Mouse (Mus musculus): Measurements from ENCODE around the gene Qrsl1. TPM values are rescaled to one million over a fixed set of nuclear protein-coding genes. Genes with fewer than 3 reads are reported as not detected.
A peak's percentile ranks its signal among the peaks of the same experiment; 100 is the strongest.

The Qrsl1 gene
- polyA plus RNA-seq, 1 experiment from 2014 or later = 24.1 TPM

DNA sequence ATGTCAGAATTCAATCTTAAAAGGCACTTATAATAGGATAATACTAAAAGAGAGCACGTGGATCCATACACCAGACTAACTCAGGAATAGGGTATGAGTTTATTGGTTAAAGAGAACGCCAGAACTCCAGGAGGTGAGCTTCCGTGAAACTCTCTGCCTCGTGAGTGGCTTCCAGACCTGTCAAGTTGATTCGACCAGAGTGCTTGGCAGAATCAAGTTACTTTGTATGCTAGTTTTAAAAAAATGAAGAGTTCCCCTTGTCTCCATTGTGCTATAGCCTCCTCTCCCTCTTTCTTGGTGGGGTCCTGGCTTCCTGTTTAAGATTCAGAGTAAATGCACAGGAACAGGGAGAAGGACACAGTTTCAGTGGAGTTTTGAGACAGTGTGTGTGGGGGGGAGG, 60.1 kb downstream of the Qrsl1 start:
- H3K27ac ChIP-seq (ENCODE audit: low read depth) = no peak overlapping the region
- H3K4me2 ChIP-seq = no peak overlapping the region
- no peak for DNase-seq
- H3K4me1 ChIP-seq (ENCODE audit: insufficient read depth) = no peaks in the 10 kb centered on the region
- TF ChIP-seq CTCF (IDR thresholded peaks at IDR 0.05; ENCODE audit: low read depth) = no peak
- no peaks in the 10 kb centered on the region for H3K9me3 ChIP-seq (ENCODE audit: low read depth, low read length)
- H3K36me3 ChIP-seq (ENCODE audit: insufficient read depth) = no peaks in the 10 kb centered on the region
- H3K4me3 ChIP-seq (ENCODE audit: low read depth, low read length) = no peak overlapping the region
- ATAC-seq (ENCODE audit: insufficient read depth) = no peak
- H3K27me3 ChIP-seq (ENCODE audit: insufficient read depth, low read length) = no peaks in the 10 kb centered on the region
- no peak overlapping the region for H3K9ac ChIP-seq
- 73% methylated on average over 5 of the region's 5 CpGs for WGBS

DNA sequence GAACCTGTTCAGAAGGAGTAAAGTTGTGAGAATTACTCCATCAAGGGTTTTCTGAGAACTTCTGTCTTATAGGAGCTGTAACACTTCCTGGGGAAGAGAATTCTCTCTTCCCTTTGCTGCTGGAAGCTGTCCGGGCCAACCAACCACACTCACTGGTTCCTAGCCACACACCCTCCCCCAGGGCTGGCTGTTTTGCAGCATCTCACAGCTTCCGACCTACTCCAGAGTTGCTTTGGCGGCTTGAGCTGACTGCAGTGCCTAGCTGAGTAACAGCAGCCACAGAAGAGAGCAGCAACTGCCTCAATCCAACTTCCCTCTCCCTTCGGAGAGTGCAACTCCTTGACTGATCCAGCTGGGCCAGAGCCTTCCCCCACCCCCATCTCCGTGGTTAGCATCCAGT, 68.7 kb downstream of the Qrsl1 start:
- 23% methylated on average over 5 of the region's 5 CpGs for WGBS
- Histone ChIP-seq H3K9ac (no peak overlapping the region), H3K36me3 (ENCODE audit: insufficient read depth) (no peaks in the 10 kb centered on the region), H3K4me1 (ENCODE audit: insufficient read depth) (no peaks in the 10 kb centered on the region), H3K9me3 (ENCODE audit: low read depth, low read length) (no peaks in the 10 kb centered on the region), H3K4me2 (no peak overlapping the region), H3K27me3 (ENCODE audit: insufficient read depth, low read length) (no peaks in the 10 kb centered on the region), H3K4me3 (ENCODE audit: low read depth, low read length) (no peak overlapping the region), H3K27ac (ENCODE audit: low read depth) (no peak overlapping the region)
- no peak for TF ChIP-seq CTCF (IDR thresholded peaks at IDR 0.05; ENCODE audit: low read depth)
- ATAC-seq (ENCODE audit: insufficient read depth) (no peak), DNase-seq (peak; percentile 49)

DNA sequence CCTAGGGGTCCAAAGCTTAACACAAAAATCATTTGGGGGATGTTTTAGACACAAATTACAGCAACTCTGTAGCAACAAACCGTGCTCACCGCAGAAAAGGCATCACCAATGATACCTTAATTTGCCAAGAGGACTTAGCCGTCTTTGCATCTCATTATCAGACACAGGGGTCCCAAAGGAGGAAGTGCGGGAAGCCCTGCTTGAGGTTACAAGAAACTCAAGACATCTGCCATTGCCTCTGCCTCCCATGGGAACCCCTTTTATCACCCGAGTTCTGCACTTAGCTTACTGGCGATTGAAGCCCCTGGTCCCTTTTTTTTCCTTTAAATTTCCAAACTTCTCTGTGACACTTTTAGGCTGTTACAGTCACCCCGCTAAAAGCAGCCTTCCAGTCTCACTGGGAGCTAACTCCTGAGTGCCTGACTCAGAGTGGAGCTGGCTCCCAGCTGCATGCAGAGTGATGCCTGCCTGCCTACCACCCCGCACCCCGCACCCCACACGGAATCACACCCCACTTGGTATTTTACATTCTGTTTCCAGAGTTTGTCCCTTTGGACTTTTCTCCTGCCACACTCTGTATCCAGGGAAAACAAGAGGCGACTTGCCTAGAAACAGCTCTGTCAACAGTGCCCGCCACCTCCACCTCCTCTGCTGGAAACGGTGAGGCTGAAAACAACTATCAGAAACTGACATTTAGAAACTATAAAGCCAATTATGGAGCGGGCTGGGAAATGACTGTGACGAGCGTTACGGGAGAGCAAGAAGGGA, 71.1 kb downstream of the Qrsl1 start:
- Histone ChIP-seq H3K4me1 (ENCODE audit: insufficient read depth) (no peaks in the 10 kb centered on the region), H3K27ac (ENCODE audit: low read depth) (no peak overlapping the region), H3K36me3 (ENCODE audit: insufficient read depth) (no peaks in the 10 kb centered on the region), H3K4me3 (ENCODE audit: low read depth, low read length) (no peak overlapping the region), H3K27me3 (ENCODE audit: insufficient read depth, low read length) (no peaks in the 10 kb centered on the region), H3K4me2 (peak overlapping the region; percentile 37), H3K9ac (no peak overlapping the region), H3K9me3 (ENCODE audit: low read depth, low read length) (no peaks in the 10 kb centered on the region)
- no peak for TF ChIP-seq CTCF (IDR thresholded peaks at IDR 0.05; ENCODE audit: low read depth)
- WGBS = 23% methylated on average over 17 of the region's 17 CpGs
- DNase-seq = no peak
- no peak; the same call in 1 of the 2 replicates for ATAC-seq (ENCODE audit: insufficient read depth)

DNA sequence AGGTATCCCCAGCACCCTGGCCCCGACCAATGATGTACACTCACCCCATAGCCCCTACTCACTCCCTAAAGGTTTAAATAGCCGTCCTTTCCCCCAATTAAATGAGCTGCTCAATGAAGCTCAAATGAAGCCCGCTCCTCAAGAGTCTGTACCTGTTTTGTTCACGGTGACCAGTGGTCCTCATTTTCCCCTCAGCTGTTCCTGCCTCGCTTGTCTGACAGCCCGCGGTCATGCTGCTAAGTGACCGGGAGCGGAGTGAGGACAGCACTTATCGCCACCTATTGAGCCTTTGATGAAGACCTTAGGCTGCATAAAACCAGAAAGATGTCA, 72.9 kb downstream of the Qrsl1 start:
- Histone ChIP-seq H3K4me2 (no peak overlapping the region), H3K27me3 (ENCODE audit: insufficient read depth, low read length) (no peaks in the 10 kb centered on the region), H3K9ac (no peak overlapping the region), H3K9me3 (ENCODE audit: low read depth, low read length) (no peaks in the 10 kb centered on the region), H3K4me1 (ENCODE audit: insufficient read depth) (no peaks in the 10 kb centered on the region), H3K36me3 (ENCODE audit: insufficient read depth) (no peaks in the 10 kb centered on the region), H3K4me3 (ENCODE audit: low read depth, low read length) (no peak overlapping the region), H3K27ac (ENCODE audit: low read depth) (no peak overlapping the region)
- DNase-seq = no peak
- WGBS = 90% methylated on average over 10 of the region's 10 CpGs
- no peak for ATAC-seq (ENCODE audit: insufficient read depth)
- no peak for TF ChIP-seq CTCF (IDR thresholded peaks at IDR 0.05; ENCODE audit: low read depth)

DNA sequence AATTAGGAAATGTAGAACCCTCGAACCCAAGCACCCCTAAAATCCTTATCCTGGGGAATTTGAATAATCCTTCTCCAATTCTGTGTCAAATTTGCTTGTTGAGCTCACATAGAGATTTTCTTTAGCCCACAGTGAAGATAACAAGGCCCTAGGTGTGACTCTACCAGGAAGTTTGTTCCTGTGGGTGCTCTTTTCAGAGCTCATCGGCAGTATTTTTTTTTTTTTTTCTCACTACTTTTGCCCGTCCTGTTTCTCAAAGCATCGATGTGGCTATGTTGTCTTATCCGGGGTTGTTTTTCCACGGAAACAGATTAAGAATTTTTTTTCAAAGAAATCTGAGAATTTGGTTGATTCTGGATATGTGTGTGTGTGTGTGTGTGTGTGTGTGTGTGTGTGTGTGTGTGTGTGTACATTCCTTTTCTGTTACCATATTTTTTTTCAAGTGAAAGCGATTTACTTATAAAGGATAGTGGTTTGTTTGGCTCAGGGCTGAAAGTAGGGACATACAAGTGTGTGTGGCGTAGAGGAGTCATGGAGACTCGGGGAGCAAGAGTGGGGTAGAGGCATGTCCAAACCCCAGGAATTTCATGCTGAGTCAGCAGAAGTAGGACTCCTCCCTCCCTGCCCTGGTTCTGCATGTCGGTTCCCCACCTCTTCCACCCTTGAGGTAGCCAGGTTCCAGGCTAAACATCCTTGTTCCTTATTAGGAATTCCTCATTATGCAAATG, 73.4 kb downstream of the Qrsl1 start:
- DNase-seq = no peak
- no peaks in the 10 kb centered on the region for H3K36me3 ChIP-seq (ENCODE audit: insufficient read depth)
- no peak overlapping the region for H3K4me2 ChIP-seq
- H3K27me3 ChIP-seq (ENCODE audit: insufficient read depth, low read length) = no peaks in the 10 kb centered on the region
- no peaks in the 10 kb centered on the region for H3K9me3 ChIP-seq (ENCODE audit: low read depth, low read length)
- TF ChIP-seq CTCF (IDR thresholded peaks at IDR 0.05; ENCODE audit: low read depth) = no peak
- no peak overlapping the region for H3K4me3 ChIP-seq (ENCODE audit: low read depth, low read length)
- H3K27ac ChIP-seq (ENCODE audit: low read depth) = no peak overlapping the region
- WGBS = 91% methylated on average over 10 of the region's 10 CpGs
- ATAC-seq (ENCODE audit: insufficient read depth) = no peak
- no peaks in the 10 kb centered on the region for H3K4me1 ChIP-seq (ENCODE audit: insufficient read depth)
- no peak overlapping the region for H3K9ac ChIP-seq

DNA sequence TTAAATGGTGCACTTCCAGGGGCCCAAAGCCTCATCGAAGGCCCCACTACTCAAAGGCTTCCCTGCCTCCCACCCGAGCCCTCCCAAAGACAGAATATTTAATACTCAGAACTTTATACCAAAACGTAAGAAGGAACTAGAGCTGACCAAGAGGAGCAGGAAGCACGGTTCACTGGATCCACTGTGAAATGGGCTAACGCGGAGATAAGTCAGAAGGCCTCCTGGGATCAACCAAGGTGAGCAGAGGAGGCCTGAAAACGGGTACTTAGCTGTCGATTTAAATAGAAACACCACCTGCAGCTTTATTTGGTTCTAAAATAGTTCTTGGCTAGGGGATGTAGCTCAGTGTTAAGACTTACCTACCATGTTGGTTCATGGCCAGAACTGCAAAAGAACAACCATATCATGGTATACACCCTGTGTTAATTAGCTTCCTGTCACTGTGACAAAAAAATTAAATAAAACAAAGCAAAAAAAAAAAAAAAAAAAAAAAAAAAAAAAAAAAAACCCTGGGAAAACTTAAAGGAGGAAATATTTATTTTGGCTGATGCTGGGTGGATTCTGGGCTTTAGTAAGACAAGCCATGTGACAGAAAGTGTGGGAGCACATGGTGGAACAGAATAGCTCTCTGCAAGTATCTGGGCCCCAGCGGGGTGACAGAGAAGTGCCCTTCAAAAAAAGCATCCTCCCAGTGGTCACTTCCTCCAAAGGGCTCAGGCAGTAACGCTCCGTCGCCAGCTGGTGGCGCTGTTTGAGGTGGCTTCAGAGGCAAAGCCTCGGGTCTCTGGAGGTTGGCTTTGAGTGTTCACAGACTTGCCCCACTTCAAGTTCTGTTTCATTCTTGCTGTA, 74.5 kb downstream of the Qrsl1 start:
- Histone ChIP-seq H3K4me3 (ENCODE audit: low read depth, low read length) (no peak overlapping the region), H3K36me3 (ENCODE audit: insufficient read depth) (no peaks in the 10 kb centered on the region), H3K9ac (no peak overlapping the region), H3K4me2 (no peak overlapping the region), H3K27me3 (ENCODE audit: insufficient read depth, low read length) (no peaks in the 10 kb centered on the region), H3K4me1 (ENCODE audit: insufficient read depth) (no peaks in the 10 kb centered on the region), H3K27ac (ENCODE audit: low read depth) (no peak overlapping the region), H3K9me3 (ENCODE audit: low read depth, low read length) (no peaks in the 10 kb centered on the region)
- 77% methylated on average over 14 of the region's 14 CpGs for WGBS
- DNase-seq (no peak), ATAC-seq (ENCODE audit: insufficient read depth) (no peak)
- peak; percentile 39 for TF ChIP-seq CTCF (IDR thresholded peaks at IDR 0.05; ENCODE audit: low read depth)

DNA sequence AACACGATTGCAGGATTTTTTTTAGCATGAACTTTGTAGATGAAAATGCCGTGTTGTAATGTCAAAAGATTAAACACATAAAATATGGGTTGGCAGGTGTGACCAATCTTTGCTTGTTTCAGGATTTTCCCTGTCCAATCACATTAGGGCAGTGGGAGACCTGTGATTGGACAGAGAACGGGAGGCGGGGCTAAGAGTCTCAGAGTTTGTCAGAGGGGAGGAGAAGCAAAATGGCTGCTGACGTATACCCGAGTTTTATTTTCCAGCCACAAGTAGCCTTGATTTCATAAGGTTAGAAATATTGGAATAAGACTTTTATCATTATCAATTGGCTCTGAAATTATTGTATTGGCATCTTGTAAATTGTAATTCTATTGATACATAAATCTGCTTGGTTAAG, 75.8 kb downstream of the Qrsl1 start:
- ATAC-seq (ENCODE audit: insufficient read depth) (no peak), DNase-seq (no peak)
- H3K27me3 ChIP-seq (ENCODE audit: insufficient read depth, low read length) = no peaks in the 10 kb centered on the region
- H3K27ac ChIP-seq (ENCODE audit: low read depth) = no peak overlapping the region
- 89% methylated on average over 6 of the region's 6 CpGs for WGBS
- H3K9me3 ChIP-seq (ENCODE audit: low read depth, low read length) = no peaks in the 10 kb centered on the region
- H3K4me3 ChIP-seq (ENCODE audit: low read depth, low read length) = no peak overlapping the region
- no peak overlapping the region for H3K9ac ChIP-seq
- H3K4me2 ChIP-seq = no peak overlapping the region
- TF ChIP-seq CTCF (IDR thresholded peaks at IDR 0.05; ENCODE audit: low read depth) = no peak
- no peaks in the 10 kb centered on the region for H3K4me1 ChIP-seq (ENCODE audit: insufficient read depth)
- no peaks in the 10 kb centered on the region for H3K36me3 ChIP-seq (ENCODE audit: insufficient read depth)

Data from lung, embryonic 14.5 days (tissue).